Mouse (Mus musculus) brain, embryonic 18.5 days (tissue): ENCODE data around the gene Pigu.

Experiments
- DNase-seq: peaks from one replicate; pipeline ENCODE4 v3.0.0-alpha.2; 2012; ENCODE audit warnings: low read depth, low spot score

Gene Pigu

GRCm38 (mm10) chr2:155236362-155236992 lies 120.8 kb downstream of the Pigu start, which contains the start of gene Dynlrb1:
Gene Dynlrb1, plus strand, starts transcription at chr2:155236533.
- DNase-seq: peak; percentile 95

GRCm38 (mm10) chr2:155235746-155236361 lies 121.4 kb downstream of the Pigu start:
- DNase-seq: no peak
